Mouse (Mus musculus) limb, embryonic 15.5 days (tissue): Measurements from ENCODE around the gene Pabpn1. TPM values are rescaled to one million over a fixed set of nuclear protein-coding genes. Genes with fewer than 3 reads are reported as not detected.
A peak's percentile ranks its signal among the peaks of the same experiment; 100 is the strongest.

Source experiments
- ATAC-seq: fragments of 200-750 bp; cut with Nextera tagmentation; 2 replicates; pipeline ENCODE4 v1.8.0; 2017; ENCODE audit warnings: low read depth, moderate TSS enrichment; ENCODE audit not compliant: insufficient number of reproducible peaks, low FRiP score, low TSS enrichment
- H3K27ac ChIP-seq: fragments of 300-500 bp; sonication (generic); 2 replicates; pipeline ENCODE4 v1.5.1; 2015; ENCODE audit warnings: moderate library complexity, mild to moderate bottlenecking, inconsistent platforms
- H3K27me3 ChIP-seq: fragments of 300-500 bp; sonication (generic); 2 replicates; pipeline ENCODE4 v1.6.1; 2015; ENCODE audit warnings: inconsistent platforms
- H3K36me3 ChIP-seq: fragments of 300-500 bp; sonication (generic); 2 replicates; pipeline ENCODE4 v1.6.1; 2015; ENCODE audit warnings: inconsistent platforms
- H3K4me1 ChIP-seq: fragments of 300-500 bp; sonication (generic); 2 replicates; pipeline ENCODE4 v1.6.1; 2015; ENCODE audit warnings: inconsistent platforms
- H3K4me2 ChIP-seq: fragments of 300-500 bp; sonication (generic); 2 replicates; pipeline ENCODE4 v1.6.1; 2015; ENCODE audit warnings: mild to moderate bottlenecking, inconsistent platforms
- H3K4me3 ChIP-seq: fragments of 300-500 bp; sonication (generic); 2 replicates; pipeline ENCODE4 v1.5.1; 2015; ENCODE audit warnings: mild to moderate bottlenecking, inconsistent platforms
- H3K9ac ChIP-seq: fragments of 300-500 bp; sonication (generic); 2 replicates; pipeline ENCODE4 v1.6.1; 2015; ENCODE audit warnings: inconsistent platforms
- H3K9me3 ChIP-seq: fragments of 300-500 bp; sonication (generic); 2 replicates; pipeline ENCODE4 v1.6.1; 2016; ENCODE audit warnings: inconsistent platforms
- WGBS: fragments of 180-500 bp; shearing (Covaris S2); methylation state at CpG from one replicate; pipeline ENCODE4 v1.1.7; 2015; 5-methylcytosine and 5-hydroxymethylcytosine counted together
- polyA plus RNA-seq: library from polyadenylated mRNA; unstranded; fragments of >200 nt; fragmentation: Nextera tagmentation; extraction: Ambion mirVana; gene quantifications from 2 replicates; pipeline ENCODE4 v1.2.1, GENCODE M21; 2015

Pabpn1 gene
- polyA plus RNA-seq, 1 experiment from 2014 or later = 94.3 TPM

GRCm38 (mm10) chr14:54925349-54926342 lies 33.3 kb downstream of the Pabpn1 start, which contains the start of gene Efs:
Gene Efs, minus strand, starts transcription at chr14:54926126.
- peak; percentile 55 for ATAC-seq
- Histone ChIP-seq H3K4me2 (peak within 1 kb of the TSS; percentile 76), H3K4me1 (peaks cover 48% of the 10 kb centered on the region), H3K27ac (peak within 1 kb of the TSS; percentile 100), H3K36me3 (peaks cover 24% of the 10 kb centered on the region), H3K4me3 (peak within 1 kb of the TSS; percentile 63), H3K9ac (peak within 1 kb of the TSS; percentile 90), H3K27me3 (no peaks in the 10 kb centered on the region), H3K9me3 (no peaks in the 10 kb centered on the region)
- under 1% methylated on average over 57 of the region's 57 CpGs for WGBS

GRCm38 (mm10) chr14:54926401-54927158 lies 34.3 kb downstream of the Pabpn1 start:
- Histone ChIP-seq H3K9me3 (no peaks in the 10 kb centered on the region), H3K4me3 (peak overlapping the region; percentile 63), H3K27me3 (no peaks in the 10 kb centered on the region), H3K9ac (peak overlapping the region; percentile 90), H3K27ac (peak overlapping the region; percentile 100), H3K36me3 (peaks cover 14% of the 10 kb centered on the region), H3K4me2 (peak overlapping the region; percentile 76), H3K4me1 (peaks cover 48% of the 10 kb centered on the region)
- ATAC-seq = peak; percentile 77
- WGBS = under 1% methylated on average over 32 of the region's 58 CpGs

GRCm38 (mm10) chr14:54927296-54927695 lies 35.0 kb downstream of the Pabpn1 start:
- WGBS = 10% methylated on average over 7 of the region's 7 CpGs

GRCm38 (mm10) chr14:54929801-54930200 lies 37.5 kb downstream of the Pabpn1 start:
- no peak overlapping the region for H3K4me3 ChIP-seq
- WGBS = 62% methylated on average over 5 of the region's 5 CpGs
- no peaks in the 10 kb centered on the region for H3K36me3 ChIP-seq
- no peak overlapping the region for H3K4me2 ChIP-seq
- H3K9me3 ChIP-seq = no peaks in the 10 kb centered on the region
- peaks cover 42% of the 10 kb centered on the region for H3K4me1 ChIP-seq
- ATAC-seq = no peak
- no peak overlapping the region for H3K9ac ChIP-seq
- H3K27me3 ChIP-seq = no peaks in the 10 kb centered on the region
- 0 out of 2 replicates have a peak overlapping the region, but pooled peaks have one; percentile 27 for H3K27ac ChIP-seq

More at GRCm38 (mm10) chr14:54927296-54927695, 35.0 kb downstream of the Pabpn1 start:
- ATAC-seq = no peak
- Histone ChIP-seq H3K4me2 (peak overlapping the region; percentile 76), H3K9ac (peak overlapping the region; percentile 90), H3K4me3 (peak overlapping the region; percentile 63), H3K9me3 (no peaks in the 10 kb centered on the region), H3K27me3 (no peaks in the 10 kb centered on the region), H3K4me1 (peaks cover 48% of the 10 kb centered on the region), H3K27ac (peak overlapping the region; percentile 100), H3K36me3 (peaks cover 7% of the 10 kb centered on the region; the same call in 1 of the 2 replicates)

GRCm38 (mm10) chr14:54930431-54930830 lies 38.1 kb downstream of the Pabpn1 start:
- Histone ChIP-seq H3K27me3 (no peaks in the 10 kb centered on the region), H3K36me3 (no peaks in the 10 kb centered on the region), H3K4me3 (no peak overlapping the region), H3K9ac (no peak overlapping the region), H3K4me2 (no peak overlapping the region), H3K4me1 (peaks cover 44% of the 10 kb centered on the region), H3K27ac (0 out of 2 replicates have a peak overlapping the region, but pooled peaks have one; percentile 27), H3K9me3 (no peaks in the 10 kb centered on the region)
- no peak for ATAC-seq
- 19% methylated on average over 2 of the region's 2 CpGs for WGBS

- Histone ChIP-seq H3K27me3 (no peaks in the 10 kb centered on the region), H3K4me2 (no peak within 1 kb of the TSS), H3K4me3 (no peak within 1 kb of the TSS), H3K36me3 (no peaks in the 10 kb centered on the region), H3K9me3 (no peaks in the 10 kb centered on the region), H3K9ac (no peak within 1 kb of the TSS), H3K4me1 (peaks cover 47% of the 10 kb centered on the region), H3K27ac (0 out of 2 replicates have a peak within 1 kb of the TSS, but pooled peaks have one; percentile 11)
- WGBS = 24% methylated on average over 6 of the region's 6 CpGs
- no peak for ATAC-seq
Measured at GRCm38 (mm10) chr14:54932645-54933150, 40.4 kb downstream of the Pabpn1 start, which contains the start of gene Il25. Gene Il25, plus strand, starts transcription at chr14:54932695.

GRCm38 (mm10) chr14:54935904-54936830 lies 43.9 kb downstream of the Pabpn1 start, which contains the start of gene Cmtm5:
Gene Cmtm5, plus strand, starts transcription at chr14:54936261.
- no peaks in the 10 kb centered on the region for H3K9me3 ChIP-seq
- H3K9ac ChIP-seq = no peak within 1 kb of the TSS
- peak within 1 kb of the TSS; percentile 13 for H3K4me3 ChIP-seq
- H3K36me3 ChIP-seq = no peaks in the 10 kb centered on the region
- ATAC-seq = peak; percentile 57; the same call in 1 of the 2 replicates
- no peaks in the 10 kb centered on the region for H3K27me3 ChIP-seq
- WGBS = 24% methylated on average over 8 of the region's 8 CpGs
- peaks cover 29% of the 10 kb centered on the region for H3K4me1 ChIP-seq
- H3K27ac ChIP-seq = peak within 1 kb of the TSS; percentile 87
- H3K4me2 ChIP-seq = peak within 1 kb of the TSS; percentile 15

- Histone ChIP-seq H3K4me3 (peak overlapping the region; percentile 13), H3K27ac (peak overlapping the region; percentile 87), H3K9me3 (no peaks in the 10 kb centered on the region), H3K9ac (no peak overlapping the region), H3K4me1 (peaks cover 29% of the 10 kb centered on the region), H3K36me3 (no peaks in the 10 kb centered on the region), H3K27me3 (no peaks in the 10 kb centered on the region), H3K4me2 (peak overlapping the region; percentile 15; the same call in 1 of the 2 replicates)
- 38% methylated on average over 6 of the region's 6 CpGs for WGBS
- ATAC-seq = no peak
Measured at GRCm38 (mm10) chr14:54936831-54937160, 44.5 kb downstream of the Pabpn1 start.

- Histone ChIP-seq H3K9ac (no peak overlapping the region), H3K9me3 (no peaks in the 10 kb centered on the region), H3K27me3 (no peaks in the 10 kb centered on the region), H3K36me3 (no peaks in the 10 kb centered on the region), H3K27ac (peak overlapping the region; percentile 3; the same call in 1 of the 2 replicates), H3K4me2 (0 out of 2 replicates have a peak overlapping the region, but pooled peaks have one; percentile 12), H3K4me3 (no peak overlapping the region), H3K4me1 (peaks cover 28% of the 10 kb centered on the region)
- WGBS = 83% methylated on average over 16 of the region's 16 CpGs
- ATAC-seq = no peak
Measured at GRCm38 (mm10) chr14:54937361-54938182, 45.3 kb downstream of the Pabpn1 start.
